In genomic region chr3:90079133-90079762, GRCm38 (mm10) we compare ENCODE assay signal across 8 mouse cellular contexts. TPM values are rescaled to one million over a fixed set of nuclear protein-coding genes. Genes with fewer than 3 reads are reported as not detected.
A peak's percentile ranks its signal among the peaks of the same experiment; 100 is the strongest.
DNase-seq lines count a peak whose midpoint lies in the region; ATAC-seq lines count a peak whose summit lies in the region.

No protein-coding gene starts in this region.

- DNase-seq in ES-CJ7 (ENCODE audit: low read depth, low spot score): peak; percentile 99
- peak; percentile 82 for DNase-seq in cerebellum, adult 11 months
- peak; percentile 96 for DNase-seq in forebrain, embryonic 14.5 days (ENCODE audit: low spot score)
- peak; percentile 93 for DNase-seq in heart, postnatal 14 days
- peak; percentile 92 for DNase-seq in layer of hippocampus, adult 11-12 months (ENCODE audit: low spot score)
- DNase-seq in lung, adult 18-20 months: peak; percentile 97 to 99
- DNase-seq in testis, postnatal 14 days (ENCODE audit: low spot score): peak; percentile 93

- peak; percentile 95 for ATAC-seq in forebrain, embryonic 14.5 days
- ATAC-seq in neural tube, embryonic 15.5 days (ENCODE audit: low FRiP score): peak; percentile 95

- H3K9ac ChIP-seq in forebrain, embryonic 14.5 days (ENCODE audit: low read length): peak overlapping the region; percentile 89
- H3K9ac ChIP-seq in neural tube, embryonic 15.5 days (replicated peaks): peak overlapping the region; percentile 85

- no peaks in the 10 kb centered on the region for H3K36me3 ChIP-seq in forebrain, embryonic 14.5 days (ENCODE audit: control insufficient read depth, insufficient read depth, low read length)
- no peaks in the 10 kb centered on the region for H3K36me3 ChIP-seq in neural tube, embryonic 15.5 days

- peaks cover 28% of the 10 kb centered on the region for H3K4me1 ChIP-seq in forebrain, embryonic 14.5 days (ENCODE audit: control insufficient read depth, insufficient read depth, low read length)
- H3K4me1 ChIP-seq in neural tube, embryonic 15.5 days: peaks cover 54% of the 10 kb centered on the region

- H3K4me3 ChIP-seq in forebrain, embryonic 14.5 days (ENCODE audit: low read depth, low read length): peak overlapping the region; percentile 85
- H3K4me3 ChIP-seq in neural tube, embryonic 15.5 days (replicated peaks): peak overlapping the region; percentile 98

- WGBS in forebrain, embryonic 14.5 days: under 1% methylated on average over 33 of the region's 33 CpGs
- under 1% methylated on average over 33 of the region's 33 CpGs for whole genome bisulfite sequencing in neural tube, embryonic 15.5 days

- peak overlapping the region; percentile 93 for H3K27ac ChIP-seq in forebrain, embryonic 14.5 days (ENCODE audit: low read depth, low read length)
- H3K27ac ChIP-seq in neural tube, embryonic 15.5 days (replicated peaks): peak overlapping the region; percentile 93

- H3K4me2 ChIP-seq in forebrain, embryonic 14.5 days (ENCODE audit: low read length): peak overlapping the region; percentile 93
- peak overlapping the region; percentile 89 for H3K4me2 ChIP-seq in neural tube, embryonic 15.5 days

- H3K27me3 ChIP-seq in forebrain, embryonic 14.5 days (replicated peaks; ENCODE audit: control insufficient read depth, insufficient read depth, low read length): no peaks in the 10 kb centered on the region
- H3K27me3 ChIP-seq in neural tube, embryonic 15.5 days (replicated peaks): no peaks in the 10 kb centered on the region

- no peaks in the 10 kb centered on the region for H3K9me3 ChIP-seq in forebrain, embryonic 14.5 days (replicated peaks; ENCODE audit: control insufficient read depth, low read length)
- no peaks in the 10 kb centered on the region for H3K9me3 ChIP-seq in neural tube, embryonic 15.5 days (replicated peaks)

- intact Hi-C loops in heart, postnatal 14 days (cut with DNase I): loop anchor here (2.0 to 10.0 kb wide), 4 partner anchors 26 to 302 kb away; partner anchors contain the start of gene Ubap2l

RNA-seq across cellular contexts. Expression of gene Tpm3, which starts 6.8 kb away (rescaled TPM):
- 385 and 432 TPM in 2 replicates for polyA plus RNA-seq in forebrain, embryonic 14.5 days (2014; fragmentation: Nextera tagmentation; extraction: Ambion mirVana)
- 10 to 100 TPM; 71.0 to 71.4 TPM for total RNA-seq in heart, postnatal 14 days (2021)
- polyA plus RNA-seq in neural tube, embryonic 15.5 days (2015; fragmentation: Nextera tagmentation; extraction: Ambion mirVana): 313 and 382 TPM in 2 replicates

RNA-seq across cellular contexts. Expression of gene Nup210l, which starts 24.7 kb away (rescaled TPM):
- 0.28 and 0.30 TPM in 2 replicates for polyA plus RNA-seq in forebrain, embryonic 14.5 days (2014; fragmentation: Nextera tagmentation; extraction: Ambion mirVana)
- under 1 TPM; 0.12 to 0.14 TPM for total RNA-seq in heart, postnatal 14 days (2021)
- polyA plus RNA-seq in neural tube, embryonic 15.5 days (2015; fragmentation: Nextera tagmentation; extraction: Ambion mirVana): 0.09 and 0.17 TPM in 2 replicates

RNA-seq across cellular contexts. Expression of gene Ubap2l, which starts 26.8 kb away (rescaled TPM):
- 132 and 139 TPM in 2 replicates for polyA plus RNA-seq in forebrain, embryonic 14.5 days (2014; fragmentation: Nextera tagmentation; extraction: Ambion mirVana)
- 100 to 1,000 TPM; 119 to 130 TPM for total RNA-seq in heart, postnatal 14 days (2021)
- 122 and 129 TPM in 2 replicates for polyA plus RNA-seq in neural tube, embryonic 15.5 days (2015; fragmentation: Nextera tagmentation; extraction: Ambion mirVana)

RNA-seq across cellular contexts. Expression of gene 4933434E20Rik, which starts 27.8 kb away (rescaled TPM):
- polyA plus RNA-seq in forebrain, embryonic 14.5 days (2014; fragmentation: Nextera tagmentation; extraction: Ambion mirVana): 246 and 248 TPM in 2 replicates
- 10 to 100 TPM; 60.6 to 67.1 TPM for total RNA-seq in heart, postnatal 14 days (2021)
- 204 and 206 TPM in 2 replicates for polyA plus RNA-seq in neural tube, embryonic 15.5 days (2015; fragmentation: Nextera tagmentation; extraction: Ambion mirVana)

Comparison
In these comparisons a context has a peak if more than half of its experiments do, and no peak if none do; other contexts are left out.
1. Peak in every context shown above with its lines: DNase-seq, ATAC-seq, H3K4me3 ChIP-seq and H3K27ac ChIP-seq.